Mouse (Mus musculus) midbrain, embryonic 15.5 days (tissue): ENCODE measurements around the gene Bglap2. TPM values are rescaled to one million over a fixed set of nuclear protein-coding genes. Genes with fewer than 3 reads are reported as not detected.

Experiments used
- ATAC-seq: fragments of 200-750 bp; cut with Nextera tagmentation; replicated peaks from 2 replicates; pipeline ENCODE4 v1.8.0; 2017; ENCODE audit warnings: moderate TSS enrichment
- H3K27ac ChIP-seq: fragments of 300-500 bp; sonication (generic); 2 replicates; pipeline ENCODE4 v1.5.1; 2015; ENCODE audit warnings: mild to moderate bottlenecking, inconsistent platforms
- H3K27me3 ChIP-seq: fragments of 300-500 bp; sonication (generic); replicated peaks from 2 replicates; pipeline ENCODE4 v1.6.1; 2015; ENCODE audit warnings: inconsistent platforms
- H3K36me3 ChIP-seq: fragments of 300-500 bp; sonication (generic); replicated peaks from 2 replicates; pipeline ENCODE4 v1.6.1; 2015; ENCODE audit warnings: inconsistent platforms
- H3K4me1 ChIP-seq: fragments of 300-500 bp; sonication (generic); 2 replicates; pipeline ENCODE4 v1.6.1; 2015; ENCODE audit warnings: inconsistent platforms
- H3K4me2 ChIP-seq: fragments of 300-500 bp; sonication (generic); 2 replicates; pipeline ENCODE4 v1.6.1; 2015; ENCODE audit warnings: inconsistent platforms, mild to moderate bottlenecking, moderate library complexity
- H3K4me3 ChIP-seq: fragments of 300-500 bp; sonication (generic); 2 replicates; pipeline ENCODE4 v1.5.1; 2015; ENCODE audit warnings: mild to moderate bottlenecking, inconsistent platforms
- H3K9ac ChIP-seq: fragments of 300-500 bp; sonication (generic); 2 replicates; pipeline ENCODE4 v1.6.1; 2015; ENCODE audit warnings: mild to moderate bottlenecking, inconsistent platforms
- H3K9me3 ChIP-seq: fragments of 300-500 bp; sonication (generic); 2 replicates; pipeline ENCODE4 v1.6.1; 2016; ENCODE audit warnings: inconsistent platforms
- WGBS: fragments of 180-500 bp; shearing (Covaris S2); methylation state at CpG from one replicate; pipeline ENCODE4 v1.1.7; 2015; ENCODE audit warnings: mixed read lengths; 5-methylcytosine and 5-hydroxymethylcytosine counted together
- polyA plus RNA-seq: library from polyadenylated mRNA; unstranded; fragments of >200 nt; fragmentation: Nextera tagmentation; extraction: Ambion mirVana; gene quantifications from 2 replicates; pipeline ENCODE4 v1.2.1, GENCODE M21; 2015

The Bglap2 gene
- polyA plus RNA-seq, 1 experiment from 2014 or later, result not detected

DNA sequence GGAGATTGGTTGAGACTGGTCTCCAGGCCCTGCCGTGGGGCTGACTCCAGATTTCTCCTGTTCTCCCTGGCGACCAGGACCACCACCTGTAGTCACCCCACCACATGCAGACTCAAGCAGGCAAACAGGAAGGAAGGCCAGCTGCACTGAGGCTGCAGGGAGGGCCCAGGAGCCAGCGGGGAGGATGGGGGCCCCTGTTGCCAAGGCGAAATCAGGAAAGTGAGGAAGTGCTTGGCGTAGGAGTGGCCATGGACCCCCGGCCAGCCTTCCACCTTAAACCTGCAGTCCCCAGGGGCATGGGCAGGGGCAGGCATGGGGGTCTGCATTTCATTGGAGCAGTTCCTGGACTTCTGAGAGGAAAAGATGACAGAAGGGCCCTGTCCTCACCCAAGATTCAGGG is 17.4 kb downstream of the Bglap2 start:
- Histone ChIP-seq H3K27me3 (peaks cover 12% of the 10 kb centered on the region), H3K4me1 (no peaks in the 10 kb centered on the region), H3K9me3 (no peaks in the 10 kb centered on the region), H3K4me3 (no peak overlapping the region), H3K27ac (no peak overlapping the region), H3K4me2 (no peak overlapping the region), H3K36me3 (peaks cover 39% of the 10 kb centered on the region), H3K9ac (no peak overlapping the region)
- no peak for ATAC-seq
- WGBS, result 82% methylated on average over 6 of the region's 6 CpGs

DNA sequence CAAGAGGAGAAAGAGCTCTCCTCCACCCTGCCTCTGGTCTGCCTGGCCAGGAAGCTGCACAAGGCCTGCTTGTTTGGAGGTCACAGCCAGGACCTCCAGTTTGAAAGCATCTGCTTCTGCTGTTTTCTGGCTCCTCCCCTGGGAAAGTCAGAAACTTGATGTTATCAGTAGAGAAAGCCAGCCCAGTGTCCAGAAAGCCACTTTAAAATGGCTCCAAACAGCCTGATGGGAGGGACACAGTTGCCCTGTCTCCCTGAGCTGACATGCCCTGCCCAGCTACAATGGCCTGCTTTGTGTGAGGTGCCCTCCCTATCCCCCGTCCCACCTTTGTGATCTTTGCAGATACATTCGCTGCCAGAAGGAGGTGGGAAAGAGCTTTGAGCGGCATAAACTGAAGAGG is 18.5 kb downstream of the Bglap2 start:
- H3K4me1 ChIP-seq, result no peaks in the 10 kb centered on the region
- WGBS, result 75% methylated on average over 3 of the region's 3 CpGs
- H3K9me3 ChIP-seq, result no peaks in the 10 kb centered on the region
- H3K4me2 ChIP-seq, result no peak overlapping the region
- no peak for ATAC-seq
- H3K27me3 ChIP-seq, result 0 out of 2 replicates have a peak, but pooled peaks cover 1% of the 10 kb centered on the region
- no peak overlapping the region for H3K4me3 ChIP-seq
- H3K36me3 ChIP-seq, result peaks cover 50% of the 10 kb centered on the region
- H3K27ac ChIP-seq, result no peak overlapping the region
- no peak overlapping the region for H3K9ac ChIP-seq

DNA sequence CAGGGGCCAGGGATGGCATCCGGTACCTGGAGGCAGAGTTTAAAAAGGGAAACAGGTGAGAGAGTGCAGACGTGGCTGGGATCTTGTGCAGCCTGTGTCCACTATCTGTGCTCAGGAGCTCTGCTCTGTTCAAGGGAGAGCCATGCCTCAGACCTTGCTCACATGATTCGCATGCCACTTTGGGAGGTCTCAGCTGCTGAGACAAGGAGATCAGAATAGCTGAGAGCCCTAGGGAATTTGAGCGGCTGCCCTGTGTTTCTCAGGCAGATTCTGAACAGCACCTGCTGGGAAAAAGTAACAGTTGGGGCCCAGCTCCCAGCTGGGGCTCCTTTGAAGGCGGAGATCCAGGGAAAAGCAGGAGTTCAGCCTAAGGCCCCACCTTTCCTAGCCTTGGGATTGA is 18.9 kb downstream of the Bglap2 start:
- Histone ChIP-seq H3K9me3 (no peaks in the 10 kb centered on the region), H3K4me2 (no peak overlapping the region), H3K27ac (no peak overlapping the region), H3K4me3 (no peak overlapping the region), H3K36me3 (peaks cover 54% of the 10 kb centered on the region), H3K27me3 (no peaks in the 10 kb centered on the region), H3K9ac (no peak overlapping the region), H3K4me1 (no peaks in the 10 kb centered on the region)
- 58% methylated on average over 5 of the region's 5 CpGs for WGBS
- ATAC-seq, result no peak

DNA sequence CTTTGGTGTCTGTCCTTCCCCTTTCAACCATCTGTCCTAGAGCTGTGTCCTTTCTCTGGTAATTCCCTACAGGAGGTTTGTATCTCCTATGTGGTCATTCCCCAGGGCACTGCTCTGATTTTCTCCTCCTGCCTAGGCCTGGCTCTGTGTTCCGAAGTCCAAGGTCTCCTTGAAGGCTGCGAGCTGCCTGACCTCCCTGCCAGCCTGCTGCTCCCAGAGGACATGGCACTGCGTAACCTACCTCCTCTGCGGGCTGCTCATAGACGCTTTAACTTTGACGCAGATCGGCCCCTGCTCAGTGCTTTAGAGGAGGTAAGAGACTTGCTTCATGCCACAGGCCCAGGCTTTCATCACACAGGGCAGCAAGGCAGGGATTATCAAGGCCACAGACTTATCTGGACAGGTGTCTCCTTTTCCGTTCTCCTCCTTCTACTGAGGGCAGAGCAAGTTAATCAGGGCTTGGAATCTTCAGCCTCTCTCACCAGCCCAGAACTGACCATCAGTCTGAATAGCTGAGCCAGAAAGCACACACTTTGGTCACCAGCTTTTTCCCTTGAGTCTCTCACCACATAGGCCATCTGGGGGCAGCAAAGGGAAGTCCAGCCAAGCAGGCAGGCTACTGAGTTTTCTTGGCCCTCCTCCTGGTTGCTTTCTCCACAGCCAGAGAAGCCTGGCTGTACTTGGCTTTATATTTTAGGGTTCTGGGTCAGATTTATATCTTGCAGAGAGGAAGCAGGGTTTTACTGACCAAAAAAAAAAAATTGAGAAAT is 23.9 kb downstream of the Bglap2 start:
- Histone ChIP-seq H3K27me3 (no peaks in the 10 kb centered on the region), H3K9me3 (no peaks in the 10 kb centered on the region), H3K9ac (no peak overlapping the region), H3K27ac (no peak overlapping the region), H3K4me2 (no peak overlapping the region), H3K4me1 (no peaks in the 10 kb centered on the region), H3K4me3 (no peak overlapping the region), H3K36me3 (peaks cover 83% of the 10 kb centered on the region)
- 92% methylated on average over 8 of the region's 8 CpGs for WGBS
- no peak for ATAC-seq

DNA sequence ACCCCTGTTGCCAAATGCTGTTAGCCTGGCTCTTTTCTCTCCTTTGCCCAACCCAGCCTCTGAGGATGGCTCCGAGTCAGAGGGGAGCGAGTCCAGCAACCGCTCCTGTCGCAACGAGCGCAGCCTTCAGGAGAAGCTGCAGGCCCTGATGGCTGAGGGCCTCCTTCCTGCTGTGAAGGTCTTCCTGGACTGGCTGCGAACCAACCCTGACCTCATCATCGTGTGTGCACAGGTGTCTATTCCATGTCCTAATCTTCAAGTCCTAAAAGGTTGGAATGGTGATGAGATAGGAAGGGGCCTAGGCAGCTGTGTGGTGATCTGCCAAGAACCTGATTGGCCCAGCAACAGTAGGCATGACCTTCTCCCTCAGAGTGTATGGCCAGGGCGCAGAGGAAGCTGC is 25.6 kb downstream of the Bglap2 start:
- H3K27me3 ChIP-seq, result no peaks in the 10 kb centered on the region
- ATAC-seq, result no peak
- no peaks in the 10 kb centered on the region for H3K9me3 ChIP-seq
- H3K27ac ChIP-seq, result no peak overlapping the region
- H3K36me3 ChIP-seq, result peaks cover 85% of the 10 kb centered on the region
- 94% methylated on average over 9 of the region's 9 CpGs for WGBS
- H3K9ac ChIP-seq, result no peak overlapping the region
- no peak overlapping the region for H3K4me3 ChIP-seq
- no peaks in the 10 kb centered on the region for H3K4me1 ChIP-seq
- no peak overlapping the region for H3K4me2 ChIP-seq

DNA sequence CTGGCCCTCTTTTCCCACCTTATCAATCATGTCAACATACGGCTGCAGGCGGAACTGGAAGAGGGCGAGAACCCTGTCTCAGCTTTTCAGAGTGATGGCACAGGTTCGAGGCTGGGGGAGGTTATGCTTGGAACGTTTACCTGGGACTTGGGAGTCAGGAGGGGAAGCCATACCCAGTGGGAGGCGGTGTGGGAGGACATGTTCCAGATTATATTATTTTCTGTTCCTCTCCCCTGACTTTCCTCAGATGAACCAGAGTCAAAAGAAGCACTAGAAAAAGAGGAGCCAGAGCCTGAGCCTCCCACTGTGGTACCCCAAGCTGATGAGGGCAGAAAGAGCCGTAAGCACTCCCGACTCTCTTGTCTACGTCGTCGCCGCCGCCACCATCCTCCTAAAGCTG is 27.8 kb downstream of the Bglap2 start:
- no peak for ATAC-seq
- H3K27ac ChIP-seq, result no peak overlapping the region
- peaks cover 95% of the 10 kb centered on the region for H3K36me3 ChIP-seq
- no peak overlapping the region for H3K4me2 ChIP-seq
- H3K4me1 ChIP-seq, result no peaks in the 10 kb centered on the region
- H3K9me3 ChIP-seq, result no peaks in the 10 kb centered on the region
- no peak overlapping the region for H3K9ac ChIP-seq
- H3K4me3 ChIP-seq, result no peak overlapping the region
- no peaks in the 10 kb centered on the region for H3K27me3 ChIP-seq
- WGBS, result 95% methylated on average over 13 of the region's 13 CpGs

DNA sequence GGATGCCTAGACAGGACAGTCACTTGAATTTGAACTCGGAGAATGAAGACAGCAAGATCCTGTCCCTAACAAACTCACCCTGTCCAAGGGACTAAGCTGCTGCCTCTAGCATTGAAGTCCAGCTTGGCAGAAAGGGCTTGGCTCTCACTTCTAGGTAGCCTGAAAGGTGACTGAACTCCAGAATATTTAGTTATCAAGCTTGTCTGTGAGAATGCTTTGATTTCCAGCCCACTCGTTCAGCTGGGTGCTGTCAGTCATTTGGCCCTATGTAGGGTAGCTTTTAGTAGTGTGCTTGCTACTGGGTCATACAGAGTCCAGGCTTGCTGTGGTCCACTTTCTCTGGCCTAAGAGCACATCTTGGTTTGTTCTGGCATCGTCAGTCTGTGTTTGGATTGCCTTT is 39.5 kb downstream of the Bglap2 start:
- H3K27ac ChIP-seq, result no peak overlapping the region
- peaks cover 28% of the 10 kb centered on the region for H3K4me1 ChIP-seq
- H3K27me3 ChIP-seq, result no peaks in the 10 kb centered on the region
- H3K4me2 ChIP-seq, result no peak overlapping the region
- no peaks in the 10 kb centered on the region for H3K9me3 ChIP-seq
- 82% methylated on average over 3 of the region's 3 CpGs for WGBS
- peaks cover 24% of the 10 kb centered on the region for H3K36me3 ChIP-seq
- ATAC-seq, result no peak
- no peak overlapping the region for H3K9ac ChIP-seq
- H3K4me3 ChIP-seq, result no peak overlapping the region

DNA sequence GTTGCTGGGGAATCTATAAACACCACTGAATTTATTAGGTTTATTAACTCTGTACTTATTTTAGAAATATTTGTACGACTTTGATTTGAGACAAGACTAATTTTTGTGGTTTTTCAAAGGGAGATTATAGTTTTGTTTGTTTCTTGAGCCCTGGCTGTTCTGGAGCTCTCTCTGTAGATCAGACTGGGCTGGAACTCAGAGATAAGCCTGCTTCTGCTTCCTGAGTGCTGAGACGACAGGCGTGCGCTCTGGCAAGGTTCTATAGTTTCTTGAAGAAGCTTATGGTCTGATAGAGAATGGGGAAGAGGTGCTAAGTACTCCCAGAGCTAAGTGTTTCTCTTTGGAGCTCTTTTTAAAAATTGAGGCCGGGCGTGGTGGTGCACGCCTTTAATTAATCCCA is 40.2 kb downstream of the Bglap2 start:
- no peak overlapping the region for H3K4me2 ChIP-seq
- no peak overlapping the region for H3K4me3 ChIP-seq
- WGBS, result 92% methylated on average over 7 of the region's 7 CpGs
- no peak overlapping the region for H3K27ac ChIP-seq
- no peak for ATAC-seq
- H3K9me3 ChIP-seq, result no peaks in the 10 kb centered on the region
- H3K36me3 ChIP-seq, result peaks cover 17% of the 10 kb centered on the region
- no peak overlapping the region for H3K9ac ChIP-seq
- H3K4me1 ChIP-seq, result peaks cover 28% of the 10 kb centered on the region
- no peaks in the 10 kb centered on the region for H3K27me3 ChIP-seq

DNA sequence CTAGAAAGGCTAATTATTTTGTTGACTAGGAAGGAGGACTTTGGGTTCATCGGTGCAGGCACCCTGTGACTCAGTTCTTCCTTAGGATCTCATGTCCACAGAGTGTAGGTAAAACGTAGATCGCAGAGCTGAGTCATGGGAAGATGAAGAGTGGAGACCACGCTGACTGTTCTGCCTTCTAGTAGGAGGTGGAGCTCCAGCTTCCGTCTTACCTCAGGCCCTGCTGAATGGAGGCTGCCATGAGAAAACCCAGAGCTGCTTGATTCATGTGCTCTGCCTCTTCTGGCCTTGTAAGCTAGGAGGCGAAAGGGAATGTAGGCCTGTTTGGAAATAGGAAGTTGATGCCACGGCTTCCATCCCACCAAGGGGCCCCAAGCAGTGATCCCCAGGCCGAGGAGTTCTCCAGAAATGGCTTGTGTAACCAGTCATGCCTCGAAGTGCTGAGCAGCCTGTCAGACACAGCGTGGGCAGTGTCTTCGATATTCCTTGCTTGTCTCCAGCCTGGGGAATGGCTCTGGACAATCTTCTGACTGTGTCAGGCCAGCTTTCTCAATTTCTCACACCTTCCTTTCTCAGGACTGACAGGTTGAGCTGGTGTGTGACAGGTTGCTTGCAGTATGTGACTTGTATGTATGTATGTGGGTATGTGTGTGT is 41.0 kb downstream of the Bglap2 start:
- peak overlapping the region; percentile 92 for H3K4me3 ChIP-seq
- H3K9ac ChIP-seq, result no peak overlapping the region
- H3K36me3 ChIP-seq, result peaks cover 9% of the 10 kb centered on the region
- no peak for ATAC-seq
- no peak overlapping the region for H3K27ac ChIP-seq
- H3K9me3 ChIP-seq, result no peaks in the 10 kb centered on the region
- peaks cover 28% of the 10 kb centered on the region for H3K4me1 ChIP-seq
- H3K27me3 ChIP-seq, result no peaks in the 10 kb centered on the region
- H3K4me2 ChIP-seq, result peak overlapping the region; percentile 68
- WGBS, result 87% methylated on average over 11 of the region's 11 CpGs

DNA sequence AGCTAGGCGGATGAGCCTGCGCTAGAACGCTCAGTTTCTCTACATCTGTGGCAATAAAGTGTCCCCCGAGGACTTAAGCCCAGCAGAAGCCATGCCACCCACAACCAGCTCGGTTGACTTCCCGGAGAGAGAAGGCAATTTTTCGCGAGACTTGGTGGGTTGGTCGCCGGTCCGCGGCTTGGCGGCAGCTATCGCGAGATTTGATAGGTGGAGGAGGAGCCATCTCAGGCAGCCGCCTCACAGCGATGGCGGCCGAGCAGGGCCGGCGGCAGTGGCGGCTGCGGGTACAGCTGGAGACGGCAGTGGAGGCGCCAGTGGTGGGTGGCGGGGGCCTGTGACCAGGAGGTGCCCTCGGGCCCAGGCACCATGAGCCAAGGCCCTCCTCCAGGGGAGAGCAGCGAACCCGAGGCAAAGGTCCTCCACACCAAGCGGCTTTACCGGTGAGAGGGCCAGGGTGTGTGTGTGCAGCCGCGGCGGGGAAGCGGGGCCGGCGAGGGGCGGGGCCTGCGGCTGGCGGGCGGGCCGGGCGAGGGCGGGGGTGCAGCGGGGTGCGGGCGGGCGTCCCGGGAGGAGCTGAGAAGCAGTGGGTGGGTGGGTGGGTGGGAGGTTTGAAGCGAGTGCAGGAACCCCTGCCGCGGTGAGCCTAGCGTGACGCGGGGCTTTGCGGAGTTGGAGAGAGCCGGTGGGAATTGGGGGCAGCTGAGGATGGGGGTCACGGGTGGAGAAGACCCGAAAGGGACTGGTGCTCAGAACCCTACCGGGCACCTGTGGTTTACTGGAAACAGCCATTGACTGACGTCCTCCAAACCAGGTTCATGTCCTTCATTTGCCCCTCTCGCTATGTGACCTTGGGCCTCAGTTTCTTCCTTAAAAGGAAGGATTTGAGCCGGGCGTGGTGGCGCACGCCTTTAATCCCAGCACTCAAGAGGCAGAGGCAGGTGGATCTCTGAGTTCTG is 42.2 kb downstream of the Bglap2 start, which contains the start of the genes Tmem79 and Smg5:
TSS of gene Tmem79 (minus strand) at position 91 of the 956 bp plus-strand sequence.
TSS of gene Smg5 (plus strand) at position 203 of the 956 bp plus-strand sequence.
- Histone ChIP-seq H3K4me2 (peak within 1 kb of the TSS; percentile 80), H3K9me3 (no peaks in the 10 kb centered on the region), H3K36me3 (no peaks in the 10 kb centered on the region), H3K27me3 (no peaks in the 10 kb centered on the region), H3K9ac (peak within 1 kb of the TSS; percentile 97), H3K4me3 (peak within 1 kb of the TSS; percentile 92), H3K4me1 (peaks cover 28% of the 10 kb centered on the region), H3K27ac (peak within 1 kb of the TSS; percentile 97)
- WGBS, result 1% methylated on average over 55 of the region's 66 CpGs
- peak; percentile 96 for ATAC-seq

DNA sequence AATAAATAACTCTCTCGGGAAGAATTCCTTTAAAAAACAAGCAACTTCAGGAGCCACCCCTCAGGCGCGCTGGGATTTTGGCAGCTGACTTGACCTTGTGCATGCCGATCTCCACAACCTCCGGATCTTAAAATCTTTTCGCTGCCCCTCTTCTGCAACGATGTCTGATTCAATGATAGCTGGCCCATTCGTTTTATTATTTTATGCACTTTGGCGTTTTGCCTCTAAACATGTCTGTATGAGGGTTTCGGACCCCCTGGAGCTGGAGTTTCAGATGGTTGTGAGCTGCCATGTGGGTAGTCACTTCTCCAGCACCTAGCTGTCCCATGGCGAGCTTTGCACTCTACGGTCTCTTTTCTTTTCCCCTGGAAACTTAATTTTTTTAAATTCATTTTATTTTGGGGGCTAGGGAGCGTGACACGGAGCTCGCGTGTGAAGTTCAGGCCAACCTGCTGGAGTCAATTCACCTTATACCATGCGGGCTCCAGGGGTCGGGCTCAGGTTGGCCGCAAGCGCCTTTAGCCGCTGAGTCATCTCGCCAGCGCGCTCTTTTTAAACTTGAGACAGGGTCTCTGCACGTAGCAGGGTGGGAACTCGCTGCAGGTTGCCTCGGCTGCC is 43.0 kb downstream of the Bglap2 start:
- WGBS, result 1% methylated on average over 27 of the region's 27 CpGs
- Histone ChIP-seq H3K4me3 (peak overlapping the region; percentile 92), H3K9me3 (no peaks in the 10 kb centered on the region), H3K27ac (peak overlapping the region; percentile 97), H3K4me2 (peak overlapping the region; percentile 80), H3K4me1 (peaks cover 28% of the 10 kb centered on the region), H3K36me3 (no peaks in the 10 kb centered on the region), H3K9ac (peak overlapping the region; percentile 54), H3K27me3 (no peaks in the 10 kb centered on the region)
- peak; percentile 77 for ATAC-seq
